Mouse (Mus musculus): Measurements from ENCODE around the gene Igfbp5.

Igfbp5 gene

GRCm38 (mm10) chr1:72809951-72810675 lies 64.6 kb downstream of the Igfbp5 start:
- CTCF ChIA-PET, result no interaction called here

DNA sequence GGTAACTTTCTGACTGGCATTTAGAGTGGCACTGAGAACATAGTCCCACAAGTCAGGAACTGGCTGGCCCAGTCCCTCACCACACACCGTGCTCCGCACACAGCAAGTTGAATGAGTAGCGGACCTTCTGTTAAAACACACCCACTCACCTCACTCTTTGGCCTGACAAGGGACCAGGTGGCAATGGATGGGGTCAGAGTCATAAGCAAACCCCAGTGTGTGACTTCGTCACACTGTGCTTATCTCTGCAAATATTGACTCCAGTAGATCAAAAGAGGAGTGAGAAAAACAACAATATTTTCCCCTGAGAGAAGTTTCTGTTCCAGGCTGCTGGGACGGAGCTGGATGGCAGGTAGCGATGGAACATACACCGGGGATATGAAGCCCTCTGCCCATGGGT lies 65.4 kb downstream of the Igfbp5 start:
- CTCF ChIA-PET, result no interaction called here

Data from spleen, embryonic (tissue).